17 mouse cellular contexts compared by ENCODE assay signal in genomic region chr16:44761811-44762210, GRCm38 (mm10). TPM values are rescaled to one million over a fixed set of nuclear protein-coding genes. Genes with fewer than 3 reads are reported as not detected.
DNase-seq lines count a peak whose midpoint lies in the region; ATAC-seq and TF ChIP-seq lines count a peak whose summit lies in the region.
"Had no signal": no experiment of that assay in that cellular context is flagged by ENCODE, and none has a peak within 500 bp of the region (broad histone marks: within the 10 kb centered on the region; RNA-seq: fewer than 3 reads in every experiment).

No protein-coding gene starts in this region.

- no peaks in the 10 kb centered on the region for H3K36me3 ChIP-seq in CH12.LX (replicated peaks in 1 of 2; ENCODE audit: control insufficient read depth in 1 of 2, insufficient read depth in 1 of 2, low read length in 1 of 2)
- H3K36me3 ChIP-seq: hindbrain, embryonic 15.5 days; kidney, embryonic 15.5 days; limb, embryonic 10.5 days had no signal

- no peak for TF ChIP-seq POLR2A in CH12.LX (IDR thresholded peaks at IDR 0.05; ENCODE audit: low read depth, low read length)

- in situ Hi-C loops in CH12.LX (cut with MboI; ENCODE audit: low pct_ligation_motif_present, low pct_unique_long_range_greater_than_20kb, low sequenced_read_pairs) = no loop called here

- peak; percentile 39; the same call in 1 of the 2 replicates for ATAC-seq in megakaryocyte progenitor cell, adult 5-6 weeks (replicated peaks; ENCODE audit: poor library complexity)
- ATAC-seq: forebrain, embryonic 16.5 days had no signal

- H3K4me2 ChIP-seq in CH12.LX (ENCODE audit: insufficient read depth, low read depth, poor library complexity, severe bottlenecking) = no peak overlapping the region
- H3K4me2 ChIP-seq: hindbrain, embryonic 15.5 days; kidney, embryonic 15.5 days had no signal

- TF ChIP-seq RAD21 in CH12.LX (IDR thresholded peaks at IDR 0.05; ENCODE audit: low read depth, low read length) = peak; percentile 74

- TF ChIP-seq CTCF in layer of hippocampus, adult 2 months (conservative IDR thresholded peaks at IDR 0.05) = peak; percentile 70
- TF ChIP-seq CTCF in CH12.LX (conservative IDR thresholded peaks at IDR 0.05 in 1 of 2, IDR thresholded peaks at IDR 0.05 in 1 of 2; ENCODE audit: low read depth in 2 of 2, low read length in 2 of 2) = peak; percentile 17 to 76; a peak in 3 of 4 replicates

- H3K4me3 ChIP-seq in layer of hippocampus, adult 2 months = no peak overlapping the region
- H3K4me3 ChIP-seq in CH12.LX (replicated peaks in 1 of 3; ENCODE audit: low read depth in 2 of 3, low read length in 2 of 3, poor library complexity in 1 of 3) = no peak overlapping the region
- H3K4me3 ChIP-seq: hindbrain, embryonic 15.5 days; kidney, embryonic 15.5 days; limb, embryonic 10.5 days; megakaryocyte, embryonic 14.5 days; myocyte had no signal

- peaks cover 0 to 7% of the 10 kb centered on the region in 2 experiments; a peak in 2 of 4 replicates for H3K4me1 ChIP-seq in CH12.LX (ENCODE audit: control insufficient read depth in 1 of 2, insufficient read depth in 2 of 2)
- H3K4me1 ChIP-seq: hindbrain, embryonic 15.5 days; kidney, embryonic 15.5 days; limb, embryonic 10.5 days had no signal

- no peaks in the 10 kb centered on the region for H3K79me2 ChIP-seq in CH12.LX (replicated peaks; ENCODE audit: control insufficient read depth, extremely low read depth, insufficient read depth, poor library complexity, severe bottlenecking)

- dilution Hi-C loops in CH12.LX (cut with MboI; ENCODE audit: extremely low pct_ligation_motif_present, extremely low pct_unique_long_range_greater_than_20kb, low sequenced_read_pairs) = no loop called here

- H3K27me3 ChIP-seq in CH12.LX (replicated peaks) = no peaks in the 10 kb centered on the region
- H3K27me3 ChIP-seq: hindbrain, embryonic 15.5 days; kidney, embryonic 15.5 days; megakaryocyte, embryonic 14.5 days had no signal

- no peak overlapping the region; the same call in 1 of the 2 replicates for H3K9ac ChIP-seq in CH12.LX (ENCODE audit: insufficient read depth, low read depth)
- H3K9ac ChIP-seq: hindbrain, embryonic 15.5 days; kidney, embryonic 15.5 days had no signal

- no peak for DNase-seq in layer of hippocampus, adult 2 months (ENCODE audit: low spot score in 2 of 2)
- no peak for DNase-seq in layer of hippocampus, adult 9-11 months
- peak; percentile 46 for DNase-seq in A20 (ENCODE audit: low read depth, low spot score)
- no peak for DNase-seq in CH12.LX (ENCODE audit: extremely low read depth)
- DNase-seq in cerebellum, adult 9-10 months = no peak
- DNase-seq in kidney, adult 8-10 months = no peak
- DNase-seq: cerebellum, adult 11-12 months; gastrocnemius, postnatal 25 days had no signal

- H3K27ac ChIP-seq in layer of hippocampus, adult 2 months = no peak overlapping the region
- no peak overlapping the region for H3K27ac ChIP-seq in CH12.LX (ENCODE audit: insufficient read depth, low read depth)
- H3K27ac ChIP-seq: hindbrain, embryonic 15.5 days; kidney, embryonic 15.5 days; limb, embryonic 10.5 days had no signal

- no peak for TF ChIP-seq EP300 in CH12.LX (IDR thresholded peaks at IDR 0.05; ENCODE audit: low read length)

- no peaks in the 10 kb centered on the region for H3K9me3 ChIP-seq in CH12.LX (replicated peaks; ENCODE audit: low read length)
- H3K9me3 ChIP-seq: hindbrain, embryonic 15.5 days; kidney, embryonic 15.5 days; limb, embryonic 10.5 days; megakaryocyte, embryonic 14.5 days had no signal

TF ChIP-seq in CH12.LX, 34 proteins besides CTCF, POLR2A, EP300 and RAD21:
- no peak for TF ChIP-seq SIN3A (IDR thresholded peaks at IDR 0.05; ENCODE audit: low read length)
- no peak for TF ChIP-seq KAT2A (IDR thresholded peaks at IDR 0.05; ENCODE audit: insufficient replicate concordance, low read length)
- TF ChIP-seq MAFK (IDR thresholded peaks at IDR 0.05; ENCODE audit: insufficient replicate concordance, low read length) = no peak
- peak; percentile 72 for TF ChIP-seq SMC3 (IDR thresholded peaks at IDR 0.05; ENCODE audit: low read depth, low read length)
- TF ChIP-seq GABPA (IDR thresholded peaks at IDR 0.05; ENCODE audit: insufficient replicate concordance, low read depth, low read length) = no peak
- TF ChIP-seq MYC (IDR thresholded peaks at IDR 0.05; ENCODE audit: low read depth, low read length) = peak; percentile 85

RNA-seq across cellular contexts. Expression of gene Cd200r1, which starts 3.7 kb away (rescaled TPM):
- under 1 TPM in 1 of 2 experiments, not detected in 1; 0.26 TPM for total RNA-seq in layer of hippocampus, adult 2 months (2021)
- total RNA-seq in CH12.LX (2012; rRNA removed) (1.2 and 2.2 TPM in 2 replicates), CH12.LX (2014; rRNA removed) (5.3 and 5.4 TPM in 2 replicates)
- 1.3 and 2.5 TPM in 2 replicates for polyA plus RNA-seq in CH12.LX (2012; ENCODE audit: insufficient read length, low read depth)
- total RNA-seq in megakaryocyte progenitor cell, adult 5-6 weeks (2015) = 8.0 and 11.0 TPM in 2 replicates
- total RNA-seq in megakaryocyte progenitor cell, adult 5-6 weeks (2017) = 3.7 and 5.6 TPM in 2 replicates

RNA-seq across cellular contexts. Expression of gene Gtpbp8, which starts 15.6 kb away (rescaled TPM):
- 10 to 100 TPM; 29.6 to 31.9 TPM for total RNA-seq in layer of hippocampus, adult 2 months (2021)
- 19.6 and 20.9 TPM in 2 replicates for total RNA-seq in CH12.LX (2012; rRNA removed)
- 38.8 and 44.1 TPM in 2 replicates for total RNA-seq in CH12.LX (2014; rRNA removed)
- polyA plus RNA-seq in CH12.LX (2012; ENCODE audit: insufficient read length, low read depth) = 24.2 and 28.1 TPM in 2 replicates
- 12.6 and 16.1 TPM in 2 replicates for total RNA-seq in megakaryocyte progenitor cell, adult 5-6 weeks (2015)
- total RNA-seq in megakaryocyte progenitor cell, adult 5-6 weeks (2017) = 14.5 and 15.2 TPM in 2 replicates

RNA-seq across cellular contexts. Expression of gene Nepro, which starts 37.7 kb away (rescaled TPM):
- total RNA-seq in layer of hippocampus, adult 2 months (2021) = 1 to 10 TPM; 5.7 to 6.5 TPM
- total RNA-seq in CH12.LX (2012; rRNA removed) = 14.0 and 17.5 TPM in 2 replicates
- 35.4 and 42.2 TPM in 2 replicates for total RNA-seq in CH12.LX (2014; rRNA removed)
- 34.2 and 34.5 TPM in 2 replicates for polyA plus RNA-seq in CH12.LX (2012; ENCODE audit: insufficient read length, low read depth)
- 18.6 and 20.5 TPM in 2 replicates for total RNA-seq in megakaryocyte progenitor cell, adult 5-6 weeks (2015)
- total RNA-seq in megakaryocyte progenitor cell, adult 5-6 weeks (2017) = 19.4 and 26.3 TPM in 2 replicates

RNA-seq across cellular contexts. Expression of gene Cd200r4, which starts 49.7 kb away (rescaled TPM):
- not detected for total RNA-seq in layer of hippocampus, adult 2 months (2021)
- total RNA-seq in CH12.LX (2012; rRNA removed) = 0.59 and 1.1 TPM in 2 replicates
- 0.89 and 1.2 TPM in 2 replicates for total RNA-seq in CH12.LX (2014; rRNA removed)
- 0.57 and 0.76 TPM in 2 replicates for polyA plus RNA-seq in CH12.LX (2012; ENCODE audit: insufficient read length, low read depth)
- total RNA-seq in megakaryocyte progenitor cell, adult 5-6 weeks (2015) = 0.12 and 0.54 TPM in 2 replicates
- total RNA-seq in megakaryocyte progenitor cell, adult 5-6 weeks (2017) = 0.37 TPM in 1 of 2 replicates, not detected in the other
- total RNA-seq: ES-E14; gastrocnemius, postnatal 25 days; layer of hippocampus, postnatal 10 days had no signal
- polyA plus RNA-seq: forebrain, embryonic 16.5 days; hindbrain, embryonic 15.5 days; kidney, embryonic 15.5 days; limb, embryonic 10.5 days had no signal
